Mouse (Mus musculus) forebrain, embryonic 11.5 days (tissue): ENCODE data around the gene Eral1. TPM values are rescaled to one million over a fixed set of nuclear protein-coding genes. Genes with fewer than 3 reads are reported as not detected.

Experiments used
- ATAC-seq: fragments of 200-750 bp; cut with Nextera tagmentation; replicated peaks from 2 replicates; pipeline ENCODE4 v1.8.0; 2017; ENCODE audit warnings: moderate TSS enrichment; ENCODE audit not compliant: low FRiP score
- DNase-seq: peaks from one replicate; pipeline ENCODE4 v3.0.0-alpha.2; 2017; ENCODE audit warnings: low spot score
- H3K27ac ChIP-seq: fragments of 300-500 bp; sonication (generic); 2 replicates; pipeline ENCODE4 v1.5.1; 2014; ENCODE audit warnings: low read depth, low read length
- H3K27me3 ChIP-seq: fragments of 300-500 bp; sonication (generic); 2 replicates; pipeline ENCODE4 v1.6.1; 2014; ENCODE audit warnings: mild to moderate bottlenecking, low read length, mixed read lengths; ENCODE audit not compliant: control insufficient read depth, insufficient read depth
- H3K36me3 ChIP-seq: fragments of 300-500 bp; sonication (generic); 2 replicates; pipeline ENCODE4 v1.6.1; 2014; ENCODE audit warnings: mild to moderate bottlenecking, low read length, moderate library complexity, mixed read lengths; ENCODE audit not compliant: control insufficient read depth, insufficient read depth
- H3K4me1 ChIP-seq: fragments of 300-500 bp; sonication (generic); replicated peaks from 2 replicates; pipeline ENCODE4 v1.6.1; 2014; ENCODE audit warnings: low read length, mixed read lengths; ENCODE audit not compliant: control insufficient read depth, insufficient read depth
- H3K4me2 ChIP-seq: fragments of 300-500 bp; sonication (generic); 2 replicates; pipeline ENCODE4 v1.6.1; 2014; ENCODE audit warnings: low read depth, mild to moderate bottlenecking, low read length, moderate library complexity, mixed read lengths; ENCODE audit not compliant: severe bottlenecking
- H3K4me3 ChIP-seq: fragments of 300-500 bp; sonication (generic); 2 replicates; pipeline ENCODE4 v1.5.1; 2014; ENCODE audit warnings: low read depth, low read length
- H3K9ac ChIP-seq: fragments of 300-500 bp; sonication (generic); 2 replicates; pipeline ENCODE4 v1.6.1; 2014; ENCODE audit warnings: low read length
- H3K9me3 ChIP-seq: fragments of 300-500 bp; sonication (generic); 2 replicates; pipeline ENCODE4 v1.6.1; 2016; ENCODE audit warnings: low read length, mixed read lengths; ENCODE audit not compliant: control insufficient read depth
- WGBS: fragments of 180-500 bp; shearing (Covaris S2); extraction: QIAGEN DNeasy Blood & Tissue Kit; methylation state at CpG from one replicate; pipeline ENCODE4 v1.1.7; 2014; 5-methylcytosine and 5-hydroxymethylcytosine counted together
- polyA plus RNA-seq: library from polyadenylated mRNA; unstranded; fragments of >200 nt; fragmentation: Nextera tagmentation; extraction: Ambion mirVana; gene quantifications from 2 replicates; pipeline ENCODE4 v1.2.1, GENCODE M21; 2014

Eral1 gene
- polyA plus RNA-seq = 39.4 and 41.8 TPM in 2 replicates

GRCm38 (mm10) chr11:78079961-78080921 lies at the start of gene Eral1:
Gene Eral1, minus strand, starts transcription at chr11:78080383.
- Histone ChIP-seq H3K4me1 (no peaks in the 10 kb centered on the region), H3K9me3 (no peaks in the 10 kb centered on the region), H3K4me3 (peak within 1 kb of the TSS; percentile 85), H3K36me3 (peaks cover 2% of the 10 kb centered on the region; the same call in 1 of the 2 replicates), H3K4me2 (peak within 1 kb of the TSS; percentile 90), H3K27me3 (no peaks in the 10 kb centered on the region), H3K9ac (peak within 1 kb of the TSS; percentile 81), H3K27ac (no peak within 1 kb of the TSS)
- ATAC-seq = peak; percentile 80
- peak; percentile 90 for DNase-seq
- 1% methylated on average over 42 of the region's 42 CpGs for WGBS

GRCm38 (mm10) chr11:78129458-78129857 lies 49.3 kb upstream of the Eral1 start:
- Histone ChIP-seq H3K36me3 (no peaks in the 10 kb centered on the region), H3K4me2 (no peak overlapping the region), H3K4me3 (no peak overlapping the region), H3K9me3 (no peaks in the 10 kb centered on the region), H3K27ac (no peak overlapping the region), H3K4me1 (no peaks in the 10 kb centered on the region), H3K27me3 (no peaks in the 10 kb centered on the region), H3K9ac (no peak overlapping the region)
- WGBS = 83% methylated on average over 8 of the region's 8 CpGs
- no peak for DNase-seq
- no peak for ATAC-seq

- Histone ChIP-seq H3K27ac (no peak overlapping the region), H3K4me3 (no peak overlapping the region), H3K36me3 (no peaks in the 10 kb centered on the region), H3K27me3 (no peaks in the 10 kb centered on the region), H3K9ac (no peak overlapping the region), H3K4me2 (no peak overlapping the region), H3K4me1 (no peaks in the 10 kb centered on the region), H3K9me3 (no peaks in the 10 kb centered on the region)
- ATAC-seq = no peak
- DNase-seq = no peak
- 89% methylated on average over 4 of the region's 4 CpGs for WGBS
Observed at GRCm38 (mm10) chr11:78126739-78127138, 46.6 kb upstream of the Eral1 start.

- Histone ChIP-seq H3K4me1 (no peaks in the 10 kb centered on the region), H3K4me3 (no peak overlapping the region), H3K36me3 (no peaks in the 10 kb centered on the region), H3K9ac (no peak overlapping the region), H3K27ac (no peak overlapping the region), H3K27me3 (no peaks in the 10 kb centered on the region), H3K4me2 (no peak overlapping the region), H3K9me3 (no peaks in the 10 kb centered on the region)
- ATAC-seq = no peak
- 85% methylated on average over 6 of the region's 6 CpGs for WGBS
- DNase-seq = no peak
Observed at GRCm38 (mm10) chr11:78125691-78126090, 45.5 kb upstream of the Eral1 start.

- H3K4me1 ChIP-seq = no peaks in the 10 kb centered on the region
- no peak overlapping the region for H3K4me3 ChIP-seq
- H3K4me2 ChIP-seq = no peak overlapping the region
- no peak overlapping the region for H3K9ac ChIP-seq
- no peaks in the 10 kb centered on the region for H3K36me3 ChIP-seq
- DNase-seq = no peak
- no peak for ATAC-seq
- H3K27me3 ChIP-seq = no peaks in the 10 kb centered on the region
- H3K9me3 ChIP-seq = no peaks in the 10 kb centered on the region
- no peak overlapping the region for H3K27ac ChIP-seq
Observed at GRCm38 (mm10) chr11:78123782-78124181, 43.6 kb upstream of the Eral1 start.

GRCm38 (mm10) chr11:78122815-78123214 lies 42.6 kb upstream of the Eral1 start:
- ATAC-seq (no peak), DNase-seq (no peak)
- Histone ChIP-seq H3K9ac (no peak overlapping the region), H3K4me3 (no peak overlapping the region), H3K36me3 (no peaks in the 10 kb centered on the region), H3K4me2 (no peak overlapping the region), H3K4me1 (no peaks in the 10 kb centered on the region), H3K27ac (no peak overlapping the region), H3K27me3 (no peaks in the 10 kb centered on the region), H3K9me3 (no peaks in the 10 kb centered on the region)
- 96% methylated on average over 4 of the region's 4 CpGs for WGBS

GRCm38 (mm10) chr11:78121176-78121575 lies 41.0 kb upstream of the Eral1 start:
- H3K27me3 ChIP-seq = no peaks in the 10 kb centered on the region
- no peak overlapping the region for H3K4me2 ChIP-seq
- DNase-seq = no peak
- H3K4me3 ChIP-seq = no peak overlapping the region
- no peaks in the 10 kb centered on the region for H3K36me3 ChIP-seq
- H3K27ac ChIP-seq = no peak overlapping the region
- H3K9ac ChIP-seq = no peak overlapping the region
- H3K4me1 ChIP-seq = peaks cover 7% of the 10 kb centered on the region; the same call in 1 of the 2 replicates
- no peak for ATAC-seq
- 75% methylated on average over 5 of the region's 5 CpGs for WGBS
- no peaks in the 10 kb centered on the region for H3K9me3 ChIP-seq

- Histone ChIP-seq H3K9me3 (no peaks in the 10 kb centered on the region), H3K4me2 (no peak overlapping the region), H3K27me3 (no peaks in the 10 kb centered on the region), H3K4me1 (peaks cover 7% of the 10 kb centered on the region; the same call in 1 of the 2 replicates), H3K36me3 (no peaks in the 10 kb centered on the region), H3K9ac (no peak overlapping the region), H3K4me3 (no peak overlapping the region), H3K27ac (no peak overlapping the region)
- no peak for ATAC-seq
- DNase-seq = no peak
- WGBS = 81% methylated on average over 8 of the region's 8 CpGs
Observed at GRCm38 (mm10) chr11:78119898-78120297, 39.7 kb upstream of the Eral1 start.

- Histone ChIP-seq H3K36me3 (no peaks in the 10 kb centered on the region), H3K27me3 (no peaks in the 10 kb centered on the region), H3K9ac (no peak overlapping the region), H3K4me3 (no peak overlapping the region), H3K9me3 (no peaks in the 10 kb centered on the region), H3K4me1 (peaks cover 11% of the 10 kb centered on the region; the same call in 1 of the 2 replicates), H3K4me2 (no peak overlapping the region), H3K27ac (no peak overlapping the region)
- ATAC-seq (no peak), DNase-seq (no peak)
Observed at GRCm38 (mm10) chr11:78118467-78118866, 38.3 kb upstream of the Eral1 start.
